Mouse (Mus musculus): ENCODE measurements at regions not wholly inside any gene's neighbourhood (a gene's known extent, or its start where the extent isn't known, plus 50 kb on each side); places are given as distances from the start of the nearest gene placed in this dataset.

DNA sequence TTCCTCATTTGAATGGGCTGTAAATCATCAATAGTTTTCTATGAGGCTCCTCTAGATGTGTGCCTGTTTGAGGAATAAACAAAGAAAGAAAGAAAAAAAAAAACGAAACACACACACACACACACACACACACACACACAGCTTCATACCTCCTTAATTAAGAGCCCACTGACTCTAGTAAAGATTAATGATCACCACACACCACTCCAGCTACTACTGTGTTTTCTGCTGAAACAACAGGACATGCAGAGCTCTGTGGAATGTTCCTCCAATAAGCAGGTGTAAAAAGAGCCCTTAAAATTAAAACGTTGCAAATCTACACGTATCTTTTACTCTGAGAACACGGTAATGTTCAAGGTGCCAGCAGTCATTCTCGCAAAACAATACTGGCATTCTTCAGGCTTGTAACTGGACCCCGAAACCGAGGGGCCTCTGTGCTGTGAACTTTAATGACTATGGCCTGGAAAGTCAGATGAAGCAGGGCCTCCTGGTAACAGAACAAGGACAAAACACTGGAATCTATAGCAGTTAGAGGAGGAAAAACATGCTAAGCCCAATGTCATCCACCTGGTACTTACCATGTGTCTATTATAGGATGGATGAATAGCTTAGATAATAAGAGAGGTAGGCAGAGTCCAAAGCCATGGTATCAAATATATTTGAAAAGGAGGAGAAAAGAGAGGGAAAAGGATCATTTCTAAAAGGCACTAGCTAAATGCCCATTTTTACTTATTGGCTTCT, 151.7 kb downstream of the Gm11361 start:
- CTCF ChIA-PET: interaction anchor here (0.7 kb wide), 1 partner anchor 82 kb away, joined by 4 read pairs; no protein-coding TSS in a partner anchor

DNA sequence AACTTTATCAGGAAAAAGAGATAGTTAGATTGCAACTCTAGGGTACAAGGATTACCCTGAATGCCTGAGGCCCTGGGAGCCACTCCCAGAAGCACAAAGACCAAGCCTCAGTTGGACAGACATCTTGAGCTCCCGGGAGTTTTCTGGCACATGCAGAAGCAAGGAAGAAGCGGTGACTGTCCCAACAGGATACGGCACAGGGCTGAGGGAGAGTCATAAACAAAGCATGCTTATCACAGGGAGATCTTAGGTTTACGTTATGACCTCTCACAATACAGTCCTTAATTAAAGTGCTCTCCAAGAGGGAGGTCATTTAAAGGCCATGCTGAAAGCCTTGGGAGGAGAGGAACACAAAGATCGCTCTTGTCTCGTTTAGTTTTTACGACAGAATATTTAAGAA, 143.1 kb downstream of the Gm11361 start:
- CTCF ChIA-PET: no interaction called here

Measured in spleen, embryonic (tissue).